Mouse (Mus musculus): ENCODE measurements at regions not wholly inside any gene's neighbourhood (a gene's known extent, or its start where the extent isn't known, plus 50 kb on each side); places are given as distances from the start of the nearest gene placed in this dataset.

- no peak for TF ChIP-seq CTCF (IDR thresholded peaks at IDR 0.05; ENCODE audit: low read depth)
- TF ChIP-seq EP300 (optimal IDR thresholded peaks at IDR 0.05): no peak
These were observed 378.8 kb downstream of the Kcnj2 start for GRCm38 (mm10) chr11:111444791-111445190.
